Mouse (Mus musculus) G1E (cell line): ENCODE data around the gene Noto.

Source experiments
- CTCF ChIP-seq: IDR thresholded peaks from 2 replicates; pipeline ENCODE4 v1.5.1; 2012; ENCODE audit warnings: low read depth, low read length, inconsistent platforms, mixed read lengths
- GATA1 ChIP-seq: IDR thresholded peaks from 2 replicates; pipeline ENCODE4 v1.6.1; 2012; ENCODE audit warnings: borderline replicate concordance, low read length, inconsistent platforms, mixed read lengths
- GATA2 ChIP-seq: IDR thresholded peaks from 2 replicates; pipeline ENCODE4 v1.6.1; 2012; ENCODE audit warnings: low read depth, low read length, inconsistent platforms, borderline replicate concordance
- POLR2AphosphoS5 ChIP-seq: IDR thresholded peaks from 2 replicates; pipeline ENCODE4 v1.6.1; 2012; ENCODE audit warnings: low read depth, low read length, inconsistent platforms; ENCODE audit not compliant: insufficient replicate concordance
- TAL1 ChIP-seq: conservative IDR thresholded peaks from 2 replicates; pipeline ENCODE4 v1.6.1; 2012; ENCODE audit warnings: low read depth, low read length, inconsistent platforms, mixed read lengths

DNA sequence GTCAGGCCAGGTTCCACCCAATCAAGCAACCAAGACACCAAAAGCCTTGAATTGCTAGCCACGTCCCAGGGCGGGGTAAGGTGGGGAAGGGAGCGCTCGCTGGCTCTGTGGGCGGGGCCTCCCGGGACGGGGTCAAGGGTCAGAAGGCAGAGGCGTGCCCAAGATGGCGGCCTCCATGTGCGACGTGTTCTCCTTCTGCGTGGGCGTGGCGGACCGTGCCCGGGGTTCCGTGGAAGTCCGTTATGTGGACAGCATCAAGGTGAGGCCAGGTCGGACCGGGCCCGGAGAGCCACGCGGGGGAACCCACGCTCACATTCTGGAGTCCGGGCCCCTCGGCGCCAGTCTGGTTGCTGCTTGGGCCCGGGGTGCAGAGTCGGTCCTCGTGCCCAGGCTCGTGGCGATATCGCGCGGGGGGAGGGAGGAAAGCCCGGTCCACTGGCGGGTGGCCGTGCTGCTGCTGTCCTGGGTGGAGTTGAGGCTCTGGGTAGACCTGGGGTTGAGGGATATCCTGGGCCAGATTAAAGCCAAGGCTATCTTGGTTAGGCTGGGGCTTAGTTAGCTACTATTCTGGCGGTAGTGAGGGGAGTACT, 8.3 kb downstream of the Noto start, which contains the start of gene Smyd5:
- TF ChIP-seq CTCF (no peak), GATA1 (no peak), POLR2AphosphoS5 (no peak), TAL1 (no peak), GATA2 (no peak)
